Mouse (Mus musculus): ENCODE data around the gene Htr5a. TPM values are rescaled to one million over a fixed set of nuclear protein-coding genes. Genes with fewer than 3 reads are reported as not detected.

The Htr5a gene
- total RNA-seq (2014; fragmentation: Nextera tagmentation) (not detected in 2 replicates), total RNA-seq (2017) (under 0.01 and 0.22 TPM in 2 replicates), polyA plus RNA-seq (2012) (not detected in 2 replicates)

DNA sequence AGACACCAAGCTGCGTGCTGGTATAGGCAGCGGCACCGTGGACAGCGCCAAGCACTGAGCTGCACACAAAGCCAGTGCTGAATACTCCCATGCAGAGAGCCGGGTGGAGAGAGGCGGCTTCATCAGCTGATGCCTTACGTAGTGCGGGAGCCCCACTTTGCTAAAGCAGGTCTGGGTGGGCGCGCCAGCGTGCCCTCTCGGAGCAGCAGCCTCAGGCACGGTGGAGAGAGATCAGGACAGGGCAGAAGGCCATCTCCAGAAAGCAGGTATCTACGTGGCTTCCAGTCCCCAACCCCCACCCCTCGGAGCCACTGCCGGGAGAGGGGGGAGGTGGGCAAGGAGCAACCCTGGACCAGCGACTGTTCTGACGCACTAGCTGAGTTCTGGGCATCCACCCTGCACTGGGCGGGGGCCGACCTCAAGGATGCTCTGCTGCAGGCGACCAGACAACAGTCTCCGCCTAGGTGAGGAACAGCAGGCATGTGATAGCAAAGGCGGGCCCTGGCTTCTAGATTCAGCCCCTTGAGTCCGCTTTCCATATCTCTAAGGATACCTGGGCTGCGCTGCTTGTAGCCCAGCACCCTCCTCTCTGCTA is at the start of gene Htr5a:
Gene Htr5a (plus strand): TSS at position 449 of the 595 bp plus-strand sequence.
- no peak for DNase-seq (ENCODE audit: low spot score)

GRCm38 (mm10) chr5:27792173-27792470 is 49.8 kb upstream of the Htr5a start:
- Histone ChIP-seq H3K27me3 (ENCODE audit: insufficient read depth, low read length) (peaks cover 11% of the 10 kb centered on the region), H3K36me3 (replicated peaks) (peaks cover 30% of the 10 kb centered on the region), H3K9me3 (replicated peaks) (0 out of 2 replicates have a peak, but pooled peaks cover 2% of the 10 kb centered on the region), H3K4me3 (ENCODE audit: low read depth, low read length) (peak overlapping the region; percentile 86), H3K4me1 (ENCODE audit: insufficient read depth, low read depth, low read length) (peaks cover 28% of the 10 kb centered on the region)
- DNase-seq (ENCODE audit: low spot score) (peak; percentile 19), ATAC-seq (ENCODE audit: extremely low read depth, insufficient number of reproducible peaks, low FRiP score, poor library complexity, severe bottlenecking) (no peak; the same call in 1 of the 2 replicates)
- TF ChIP-seq POLR2AphosphoS5 (IDR thresholded peaks at IDR 0.05; ENCODE audit: insufficient replicate concordance, low read depth, low read length) (no peak), GATA1 (IDR thresholded peaks at IDR 0.05; ENCODE audit: borderline replicate concordance, low read length) (no peak), TAL1 (conservative IDR thresholded peaks at IDR 0.05; ENCODE audit: low read depth, low read length) (no peak), GATA2 (IDR thresholded peaks at IDR 0.05; ENCODE audit: borderline replicate concordance, low read depth, low read length) (no peak), CTCF (IDR thresholded peaks at IDR 0.05; ENCODE audit: low read depth, low read length) (no peak)

More for the DNA sequence above, at the start of gene Htr5a:
- H3K4me1 ChIP-seq (ENCODE audit: insufficient read depth, low read depth, low read length) = no peaks in the 10 kb centered on the region
- H3K4me3 ChIP-seq (ENCODE audit: low read depth, low read length) = no peak within 1 kb of the TSS
- H3K27me3 ChIP-seq (ENCODE audit: insufficient read depth, low read length) = peaks cover 6% of the 10 kb centered on the region; the same call in 1 of the 2 replicates
- H3K9me3 ChIP-seq (replicated peaks) = no peaks in the 10 kb centered on the region
- H3K36me3 ChIP-seq (replicated peaks) = no peaks in the 10 kb centered on the region
- TF ChIP-seq GATA2 (IDR thresholded peaks at IDR 0.05; ENCODE audit: borderline replicate concordance, low read depth, low read length) (no peak), GATA1 (IDR thresholded peaks at IDR 0.05; ENCODE audit: borderline replicate concordance, low read length) (no peak), TAL1 (conservative IDR thresholded peaks at IDR 0.05; ENCODE audit: low read depth, low read length) (no peak), CTCF (IDR thresholded peaks at IDR 0.05; ENCODE audit: low read depth, low read length) (no peak), POLR2AphosphoS5 (IDR thresholded peaks at IDR 0.05; ENCODE audit: insufficient replicate concordance, low read depth, low read length) (no peak)
- no peak for ATAC-seq (ENCODE audit: extremely low read depth, insufficient number of reproducible peaks, low FRiP score, poor library complexity, severe bottlenecking)

DNA sequence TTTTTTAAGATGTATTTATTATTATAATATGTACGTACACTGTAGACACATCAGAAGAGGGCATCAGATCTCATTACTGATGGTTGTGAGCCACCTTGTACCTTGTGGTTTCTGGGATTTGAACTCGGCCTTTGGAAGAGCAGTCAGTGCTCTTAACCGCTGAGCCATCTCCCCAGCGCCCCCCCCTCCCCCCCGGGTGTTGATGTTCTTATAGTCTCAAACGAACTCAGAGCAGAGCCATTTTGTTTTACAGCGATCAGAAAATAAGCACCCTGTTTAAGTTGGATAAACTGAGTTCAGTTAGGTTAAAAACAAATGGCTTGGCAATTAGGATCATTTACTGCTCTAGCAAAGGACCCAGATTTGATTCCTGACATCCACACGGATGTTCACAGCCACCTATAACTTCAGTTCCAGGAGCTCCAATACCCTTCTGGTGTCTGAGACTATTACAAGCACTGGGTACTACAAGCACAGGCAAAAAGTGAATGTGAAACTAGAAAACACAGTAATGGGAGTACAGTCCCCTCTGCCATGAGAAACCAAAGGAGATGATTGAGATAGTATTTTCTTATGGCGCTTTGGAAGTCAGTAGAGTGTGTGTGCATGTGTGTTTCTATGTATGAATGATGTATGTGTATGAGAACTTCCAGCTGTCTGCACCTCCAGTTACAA is 49.3 kb upstream of the Htr5a start:
- Histone ChIP-seq H3K9me3 (replicated peaks) (0 out of 2 replicates have a peak, but pooled peaks cover 2% of the 10 kb centered on the region), H3K27me3 (ENCODE audit: insufficient read depth, low read length) (peaks cover 15% of the 10 kb centered on the region), H3K36me3 (replicated peaks) (peaks cover 25% of the 10 kb centered on the region), H3K4me1 (ENCODE audit: insufficient read depth, low read depth, low read length) (peaks cover 28% of the 10 kb centered on the region), H3K4me3 (ENCODE audit: low read depth, low read length) (peak overlapping the region; percentile 86)
- ATAC-seq (ENCODE audit: extremely low read depth, insufficient number of reproducible peaks, low FRiP score, poor library complexity, severe bottlenecking) (no peak), DNase-seq (ENCODE audit: low spot score) (no peak)
- TF ChIP-seq CTCF (IDR thresholded peaks at IDR 0.05; ENCODE audit: low read depth, low read length) (no peak), POLR2AphosphoS5 (IDR thresholded peaks at IDR 0.05; ENCODE audit: insufficient replicate concordance, low read depth, low read length) (no peak), TAL1 (conservative IDR thresholded peaks at IDR 0.05; ENCODE audit: low read depth, low read length) (no peak), GATA1 (IDR thresholded peaks at IDR 0.05; ENCODE audit: borderline replicate concordance, low read length) (no peak), GATA2 (IDR thresholded peaks at IDR 0.05; ENCODE audit: borderline replicate concordance, low read depth, low read length) (no peak)

DNA sequence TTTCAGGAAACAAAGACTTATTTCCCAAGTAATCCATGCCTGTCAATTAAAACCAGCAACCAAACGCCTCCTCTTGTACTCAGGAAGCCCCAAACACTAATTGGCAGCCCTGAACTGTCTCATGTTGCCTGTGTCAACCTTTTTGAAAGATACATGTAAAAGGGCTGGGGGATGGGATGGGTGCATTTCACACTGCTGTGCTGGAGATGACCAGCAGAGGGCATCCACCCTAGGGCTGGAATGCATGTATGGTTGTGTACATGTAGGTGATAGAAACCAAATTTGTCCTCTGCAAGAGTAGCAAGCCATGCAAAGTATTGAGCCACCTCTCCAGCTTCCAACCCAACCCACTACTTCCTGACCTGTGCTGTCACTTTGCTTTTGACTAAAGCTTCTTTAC is 48.0 kb upstream of the Htr5a start:
- ATAC-seq (ENCODE audit: extremely low read depth, insufficient number of reproducible peaks, low FRiP score, poor library complexity, severe bottlenecking) = no peak
- peaks cover 18% of the 10 kb centered on the region for H3K27me3 ChIP-seq (ENCODE audit: insufficient read depth, low read length)
- peaks cover 26% of the 10 kb centered on the region for H3K4me1 ChIP-seq (ENCODE audit: insufficient read depth, low read depth, low read length)
- DNase-seq (ENCODE audit: low spot score) = peak; percentile 32
- no peak for TF ChIP-seq GATA2 (IDR thresholded peaks at IDR 0.05; ENCODE audit: borderline replicate concordance, low read depth, low read length)
- peak; percentile 86 for TF ChIP-seq CTCF (IDR thresholded peaks at IDR 0.05; ENCODE audit: low read depth, low read length)
- no peak overlapping the region for H3K4me3 ChIP-seq (ENCODE audit: low read depth, low read length)
- H3K36me3 ChIP-seq (replicated peaks) = peaks cover 12% of the 10 kb centered on the region
- 0 out of 2 replicates have a peak, but pooled peaks cover 2% of the 10 kb centered on the region for H3K9me3 ChIP-seq (replicated peaks)

- no peaks in the 10 kb centered on the region for H3K36me3 ChIP-seq (replicated peaks)
- H3K27me3 ChIP-seq (ENCODE audit: insufficient read depth, low read length) = peaks cover 20% of the 10 kb centered on the region
- no peak for TF ChIP-seq POLR2AphosphoS5 (IDR thresholded peaks at IDR 0.05; ENCODE audit: insufficient replicate concordance, low read depth, low read length)
- no peak for TF ChIP-seq CTCF (IDR thresholded peaks at IDR 0.05; ENCODE audit: low read depth, low read length)
- no peak for TF ChIP-seq TAL1 (conservative IDR thresholded peaks at IDR 0.05; ENCODE audit: low read depth, low read length)
- no peak for TF ChIP-seq GATA2 (IDR thresholded peaks at IDR 0.05; ENCODE audit: borderline replicate concordance, low read depth, low read length)
- TF ChIP-seq GATA1 (IDR thresholded peaks at IDR 0.05; ENCODE audit: borderline replicate concordance, low read length) = no peak
- no peak for DNase-seq (ENCODE audit: low spot score)
- H3K9me3 ChIP-seq (replicated peaks) = no peaks in the 10 kb centered on the region
- H3K4me3 ChIP-seq (ENCODE audit: low read depth, low read length) = no peak overlapping the region
- no peak for ATAC-seq (ENCODE audit: extremely low read depth, insufficient number of reproducible peaks, low FRiP score, poor library complexity, severe bottlenecking)
- no peaks in the 10 kb centered on the region for H3K4me1 ChIP-seq (ENCODE audit: insufficient read depth, low read depth, low read length)
Observed at GRCm38 (mm10) chr5:27814282-27814681, 27.7 kb upstream of the Htr5a start.

- no peak for TF ChIP-seq GATA1 (IDR thresholded peaks at IDR 0.05; ENCODE audit: borderline replicate concordance, low read length)
- TF ChIP-seq CTCF (IDR thresholded peaks at IDR 0.05; ENCODE audit: low read depth, low read length) = no peak
- TF ChIP-seq POLR2AphosphoS5 (IDR thresholded peaks at IDR 0.05; ENCODE audit: insufficient replicate concordance, low read depth, low read length) = no peak
- no peak for TF ChIP-seq TAL1 (conservative IDR thresholded peaks at IDR 0.05; ENCODE audit: low read depth, low read length)
- no peak for TF ChIP-seq GATA2 (IDR thresholded peaks at IDR 0.05; ENCODE audit: borderline replicate concordance, low read depth, low read length)
- Histone ChIP-seq H3K4me1 (ENCODE audit: insufficient read depth, low read depth, low read length) (no peaks in the 10 kb centered on the region), H3K4me3 (ENCODE audit: low read depth, low read length) (no peak overlapping the region), H3K9me3 (replicated peaks) (no peaks in the 10 kb centered on the region), H3K27me3 (ENCODE audit: insufficient read depth, low read length) (peaks cover 10% of the 10 kb centered on the region), H3K36me3 (replicated peaks) (no peaks in the 10 kb centered on the region)
- no peak for DNase-seq (ENCODE audit: low spot score)
- ATAC-seq (ENCODE audit: extremely low read depth, insufficient number of reproducible peaks, low FRiP score, poor library complexity, severe bottlenecking) = no peak
Observed at GRCm38 (mm10) chr5:27818840-27819672, 22.9 kb upstream of the Htr5a start.
